Mouse (Mus musculus) megakaryocyte-erythroid progenitor cell, adult 5 weeks (primary cell): Measurements from ENCODE around the gene Cnep1r1. TPM values are rescaled to one million over a fixed set of nuclear protein-coding genes. Genes with fewer than 3 reads are reported as not detected.

Experiments
- polyA plus RNA-seq: library from polyadenylated mRNA; stranded (reverse); fragments of >175 nt; gene quantifications from 2 replicates; pipeline ENCODE4 v1.2.3, GENCODE M21; 2012

Gene Cnep1r1
- polyA plus RNA-seq = 10.1 and 11.0 TPM in 2 replicates

GRCm38 (mm10) chr8:88118456-88119036 is at the start of gene Cnep1r1:
Gene Cnep1r1, plus strand, starts transcription at chr8:88118769.

GRCm38 (mm10) chr8:88137748-88138484 is 19.3 kb downstream of the Cnep1r1 start, which contains the start of gene Heatr3:
Gene Heatr3, plus strand, starts transcription at chr8:88137855.

Other genes starting within 250 kb of the Cnep1r1 start
- gene Zfp423, start 159.2 kb upstream of the Cnep1r1 start, polyA plus RNA-seq = not detected in 2 replicates
- 10.5 and 13.4 TPM in 2 replicates for gene Heatr3, start 19.1 kb downstream of the Cnep1r1 start, polyA plus RNA-seq
- gene Tent4b, start 80.4 kb downstream of the Cnep1r1 start, polyA plus RNA-seq = 13.9 and 18.8 TPM in 2 replicates
- gene Adcy7, start 153.6 kb downstream of the Cnep1r1 start, polyA plus RNA-seq = 27.9 and 31.0 TPM in 2 replicates
- 192 and 267 TPM in 2 replicates for gene Brd7, start 243.4 kb downstream of the Cnep1r1 start, polyA plus RNA-seq